Mouse (Mus musculus) hindbrain, embryonic 13.5 days (tissue): ENCODE results near the gene Prl8a6. TPM values are rescaled to one million over a fixed set of nuclear protein-coding genes. Genes with fewer than 3 reads are reported as not detected.

Experiments
- ATAC-seq: fragments of 200-750 bp; cut with Nextera tagmentation; 2 replicates; pipeline ENCODE4 v1.8.0; 2017; ENCODE audit warnings: moderate TSS enrichment; ENCODE audit not compliant: low FRiP score
- H3K27ac ChIP-seq: fragments of 300-500 bp; sonication (generic); 2 replicates; pipeline ENCODE4 v1.5.1; 2015; ENCODE audit warnings: inconsistent platforms, mild to moderate bottlenecking, moderate library complexity
- H3K27me3 ChIP-seq: fragments of 300-500 bp; sonication (generic); 2 replicates; pipeline ENCODE4 v1.6.1; 2015; ENCODE audit warnings: mild to moderate bottlenecking, inconsistent platforms
- H3K36me3 ChIP-seq: fragments of 300-500 bp; sonication (generic); 2 replicates; pipeline ENCODE4 v1.6.1; 2015; ENCODE audit warnings: mild to moderate bottlenecking, inconsistent platforms
- H3K4me1 ChIP-seq: fragments of 300-500 bp; sonication (generic); replicated peaks from 2 replicates; pipeline ENCODE4 v1.6.1; 2015; ENCODE audit warnings: inconsistent platforms
- H3K4me2 ChIP-seq: fragments of 300-500 bp; sonication (generic); 2 replicates; pipeline ENCODE4 v1.6.1; 2015; ENCODE audit warnings: inconsistent platforms, mild to moderate bottlenecking, moderate library complexity
- H3K4me3 ChIP-seq: fragments of 300-500 bp; sonication (generic); 2 replicates; pipeline ENCODE4 v1.5.1; 2015; ENCODE audit warnings: mild to moderate bottlenecking, inconsistent platforms
- H3K9ac ChIP-seq: fragments of 300-500 bp; sonication (generic); 2 replicates; pipeline ENCODE4 v1.6.1; 2015; ENCODE audit warnings: mild to moderate bottlenecking, inconsistent platforms
- H3K9me3 ChIP-seq: fragments of 300-500 bp; sonication (generic); 2 replicates; pipeline ENCODE4 v1.6.1; 2016; ENCODE audit warnings: inconsistent platforms
- WGBS: fragments of 180-500 bp; shearing (Covaris S2); methylation state at CpG from one replicate; pipeline ENCODE4 v1.1.7; 2015; 5-methylcytosine and 5-hydroxymethylcytosine counted together
- polyA plus RNA-seq: library from polyadenylated mRNA; unstranded; fragments of >200 nt; fragmentation: Nextera tagmentation; extraction: Ambion mirVana; gene quantifications from 2 replicates; pipeline ENCODE4 v1.2.1, GENCODE M21; 2015

Prl8a6 gene
- not detected in 2 replicates for polyA plus RNA-seq

DNA sequence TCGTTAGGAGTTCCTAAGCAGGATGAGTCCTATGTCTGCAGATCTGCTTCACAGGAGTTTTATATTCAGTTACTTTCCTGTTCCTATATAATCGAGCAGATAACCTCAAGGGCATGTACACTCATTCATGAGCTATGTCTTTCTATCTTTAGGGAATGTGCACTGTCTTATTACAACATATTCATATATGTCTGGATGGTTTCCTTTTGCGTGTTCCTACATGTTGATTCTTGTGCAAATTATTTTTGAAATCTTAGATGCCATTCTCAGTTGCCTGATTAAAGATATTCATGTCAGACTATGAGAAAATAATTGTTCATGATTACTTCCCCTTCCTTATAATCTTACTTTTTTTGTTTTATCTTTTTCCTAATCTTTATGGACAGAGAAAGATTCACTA is at the start of gene Prl8a6:
TSS of gene Prl8a6 (minus strand) at position 101 of the 400 bp plus-strand sequence.
- H3K27me3 ChIP-seq = no peaks in the 10 kb centered on the region
- no peaks in the 10 kb centered on the region for H3K4me1 ChIP-seq
- H3K4me2 ChIP-seq = no peak within 1 kb of the TSS
- H3K9me3 ChIP-seq = no peaks in the 10 kb centered on the region
- no peaks in the 10 kb centered on the region for H3K36me3 ChIP-seq
- no peak within 1 kb of the TSS for H3K9ac ChIP-seq
- no peak within 1 kb of the TSS for H3K27ac ChIP-seq
- WGBS = 90% methylated on average over 3 of the region's 3 CpGs
- ATAC-seq = no peak
- no peak within 1 kb of the TSS for H3K4me3 ChIP-seq

- Histone ChIP-seq H3K4me3 (no peak overlapping the region), H3K36me3 (no peaks in the 10 kb centered on the region), H3K27me3 (no peaks in the 10 kb centered on the region), H3K27ac (no peak overlapping the region), H3K9ac (no peak overlapping the region), H3K4me1 (no peaks in the 10 kb centered on the region), H3K4me2 (no peak overlapping the region), H3K9me3 (no peaks in the 10 kb centered on the region)
- no peak for ATAC-seq
- 90% methylated on average over 1 of the region's 1 CpGs for WGBS
Observed at GRCm38 (mm10) chr13:27433159-27433558, 5.3 kb downstream of the Prl8a6 start.

GRCm38 (mm10) chr13:27413640-27414039 is 24.8 kb downstream of the Prl8a6 start:
- ATAC-seq = no peak
- Histone ChIP-seq H3K4me1 (no peaks in the 10 kb centered on the region), H3K27ac (no peak overlapping the region), H3K9me3 (no peaks in the 10 kb centered on the region), H3K4me2 (no peak overlapping the region), H3K27me3 (no peaks in the 10 kb centered on the region), H3K4me3 (no peak overlapping the region), H3K9ac (no peak overlapping the region), H3K36me3 (no peaks in the 10 kb centered on the region)

GRCm38 (mm10) chr13:27399061-27399724 is 39.3 kb downstream of the Prl8a6 start:
- Histone ChIP-seq H3K4me1 (no peaks in the 10 kb centered on the region; the same call in 1 of the 2 replicates), H3K27ac (no peak overlapping the region), H3K9ac (no peak overlapping the region), H3K27me3 (no peaks in the 10 kb centered on the region), H3K4me3 (no peak overlapping the region), H3K9me3 (no peaks in the 10 kb centered on the region), H3K36me3 (no peaks in the 10 kb centered on the region), H3K4me2 (no peak overlapping the region)
- ATAC-seq = peak; percentile 80; the same call in 1 of the 2 replicates
- WGBS = 87% methylated on average over 7 of the region's 7 CpGs

DNA sequence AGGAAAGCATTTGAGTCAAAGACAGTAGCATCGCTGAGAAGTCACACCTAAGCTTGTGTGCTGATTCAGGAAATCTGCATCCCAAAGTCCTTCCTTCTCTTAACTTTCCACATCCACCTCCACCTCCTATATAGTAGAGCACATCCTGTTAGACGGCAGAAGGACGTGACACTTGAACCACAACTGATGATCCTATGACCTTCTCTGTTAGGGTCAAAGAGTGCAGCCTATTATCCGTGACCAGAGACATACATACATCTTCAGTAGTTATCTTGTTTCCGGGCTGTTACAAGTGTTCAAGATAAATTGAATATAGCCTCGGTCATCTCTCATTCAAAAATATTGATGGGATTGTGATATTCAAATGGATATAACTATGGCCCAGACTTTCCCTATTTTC is 47.7 kb downstream of the Prl8a6 start, which contains the start of gene Prl2b1:
TSS of gene Prl2b1 (minus strand) at position 101 of the 400 bp plus-strand sequence.
- no peak within 1 kb of the TSS for H3K4me3 ChIP-seq
- H3K9me3 ChIP-seq = no peaks in the 10 kb centered on the region
- H3K27me3 ChIP-seq = no peaks in the 10 kb centered on the region
- WGBS = 88% methylated on average over 6 of the region's 6 CpGs
- H3K4me1 ChIP-seq = no peaks in the 10 kb centered on the region
- no peak within 1 kb of the TSS for H3K4me2 ChIP-seq
- no peak for ATAC-seq
- H3K36me3 ChIP-seq = no peaks in the 10 kb centered on the region
- no peak within 1 kb of the TSS for H3K27ac ChIP-seq
- H3K9ac ChIP-seq = no peak within 1 kb of the TSS

Other genes with a start within 250 kb of the Prl8a6 start
- not detected in 2 replicates for gene Prl3c1, start 242.0 kb downstream of the Prl8a6 start, polyA plus RNA-seq
- not detected in 2 replicates for gene Prl3b1, start 196.8 kb downstream of the Prl8a6 start, polyA plus RNA-seq
- not detected in 2 replicates for gene Prl3a1, start 179.3 kb downstream of the Prl8a6 start, polyA plus RNA-seq
- gene Prl6a1, start 126.1 kb downstream of the Prl8a6 start, polyA plus RNA-seq = not detected in 2 replicates
- gene Prl8a2, start 93.0 kb downstream of the Prl8a6 start, polyA plus RNA-seq = not detected in 2 replicates
- not detected in 2 replicates for gene Prl2b1, start 47.8 kb downstream of the Prl8a6 start, polyA plus RNA-seq
- gene Prl8a8, start 74.5 kb upstream of the Prl8a6 start, polyA plus RNA-seq = not detected in 2 replicates
- not detected in 2 replicates for gene Prl8a9, start 125.9 kb upstream of the Prl8a6 start, polyA plus RNA-seq
- gene Prl8a1, start 143.5 kb upstream of the Prl8a6 start, polyA plus RNA-seq = not detected in 2 replicates
- not detected in 2 replicates for gene Prl7b1, start 171.9 kb upstream of the Prl8a6 start, polyA plus RNA-seq
- gene Prl7a1, start 203.8 kb upstream of the Prl8a6 start, polyA plus RNA-seq = not detected in 2 replicates
- not detected in 2 replicates for gene Prl7a2, start 229.3 kb upstream of the Prl8a6 start, polyA plus RNA-seq